Mouse (Mus musculus): Measurements from ENCODE around the gene 1700019D03Rik.
A peak's percentile ranks its signal among the peaks of the same experiment; 100 is the strongest.
"Not testable (repeated sequence)": the region's sequence is repeated elsewhere in the genome, so short reads cannot be mapped to it uniquely, and the experiment has no call there.

Gene 1700019D03Rik

DNA sequence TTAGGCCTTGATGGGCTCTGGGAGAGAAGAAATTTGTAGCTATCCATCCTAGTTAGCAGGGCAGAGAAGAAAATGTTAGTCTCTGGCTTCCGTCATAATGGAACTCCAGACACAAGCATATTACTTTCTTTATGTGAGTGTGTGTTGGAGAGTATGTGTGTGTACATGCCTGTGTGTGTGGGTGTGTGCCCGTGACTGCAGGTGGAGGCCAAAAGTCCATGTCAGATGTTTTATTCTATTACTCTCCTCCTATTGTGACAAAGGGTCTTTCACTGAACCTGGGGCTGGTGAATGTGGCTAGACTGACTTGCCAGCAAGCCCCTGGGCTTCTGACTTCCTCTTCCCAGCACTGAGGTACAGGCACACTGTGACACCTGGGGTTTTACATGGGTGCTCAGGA lies 65.5 kb downstream of the 1700019D03Rik start:
- DNase-seq (ENCODE audit: low spot score): no peak

DNA sequence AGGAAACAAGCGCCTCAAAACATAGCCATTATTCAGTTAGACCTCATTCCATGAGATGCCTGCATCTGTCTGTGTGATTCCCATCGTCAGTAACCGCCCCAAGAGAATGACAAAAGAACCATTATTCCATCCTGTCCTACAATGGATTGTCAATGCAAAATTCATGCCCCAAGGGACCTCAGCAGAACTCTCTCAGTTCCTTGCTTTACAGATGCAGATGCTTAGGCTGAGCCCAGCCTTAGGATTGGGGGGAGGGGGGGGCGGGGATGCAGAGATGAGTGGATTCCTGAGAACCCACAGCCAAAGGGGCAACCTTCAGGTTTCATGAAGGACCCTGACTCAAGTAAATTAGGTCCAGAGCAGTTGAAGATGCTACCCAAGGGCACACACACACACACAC lies 66.4 kb downstream of the 1700019D03Rik start:
- no peak for DNase-seq (ENCODE audit: low spot score)

DNA sequence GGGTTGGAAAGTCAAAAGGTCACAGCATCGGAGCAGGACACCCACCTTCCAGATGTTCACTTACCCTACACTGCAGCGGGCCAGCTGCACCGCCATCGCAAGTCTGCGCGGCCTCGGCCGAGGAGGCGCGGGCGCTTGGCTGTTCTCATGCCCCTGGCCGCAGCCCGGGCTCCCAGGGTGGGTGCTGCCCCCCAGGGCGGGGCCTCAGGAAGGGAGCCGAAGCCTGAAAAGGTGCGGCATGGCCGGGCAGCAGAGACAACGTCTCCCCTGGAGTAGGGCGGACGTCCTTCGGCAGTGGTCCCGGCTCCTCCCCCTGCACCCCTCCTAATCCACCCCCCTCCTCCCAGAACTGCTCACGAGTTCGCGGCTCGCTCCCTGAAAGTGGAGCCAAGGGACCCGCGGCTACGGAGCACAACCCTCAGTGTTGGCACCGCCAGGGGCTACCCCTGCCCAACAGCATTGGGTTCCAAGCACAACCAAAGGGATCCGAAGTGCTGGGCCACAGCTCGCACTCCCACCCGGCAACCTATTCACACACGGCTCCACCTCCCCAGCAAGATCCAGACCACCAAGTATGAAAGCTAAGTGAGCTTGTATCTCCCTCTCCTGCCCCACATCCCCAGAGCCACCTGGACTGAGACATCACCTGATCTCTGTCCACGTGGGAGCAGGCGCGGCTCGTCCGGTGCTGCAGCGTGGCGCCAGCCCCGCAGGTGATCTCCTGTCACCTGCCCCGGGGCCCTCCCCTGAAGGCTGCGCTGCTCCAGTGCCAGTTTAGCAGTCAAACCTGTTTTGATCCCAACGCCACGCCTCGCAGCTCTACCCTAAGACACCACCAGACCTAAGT lies 67.2 kb downstream of the 1700019D03Rik start:
- DNase-seq (ENCODE audit: low spot score): no peak

DNA sequence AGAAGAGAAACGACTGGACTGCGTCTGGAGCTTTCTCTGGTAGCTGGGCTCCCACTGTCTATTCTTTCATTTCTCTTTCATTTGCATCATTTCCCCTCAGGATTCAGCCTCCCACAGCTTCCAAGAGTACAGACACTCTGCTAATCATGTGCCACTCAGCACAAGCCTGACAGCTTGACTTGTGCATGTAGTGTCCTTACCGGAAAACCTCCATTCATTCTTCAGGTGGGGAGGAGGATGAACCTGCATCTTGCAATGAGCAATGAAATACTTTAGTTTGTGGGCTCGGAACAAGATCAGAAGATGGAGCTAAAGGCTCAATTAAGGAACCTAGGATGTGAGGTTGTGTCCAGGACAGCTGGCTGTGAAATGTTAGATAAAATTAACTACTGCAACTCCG lies 67.8 kb downstream of the 1700019D03Rik start:
- DNase-seq (ENCODE audit: low spot score): no peak

DNA sequence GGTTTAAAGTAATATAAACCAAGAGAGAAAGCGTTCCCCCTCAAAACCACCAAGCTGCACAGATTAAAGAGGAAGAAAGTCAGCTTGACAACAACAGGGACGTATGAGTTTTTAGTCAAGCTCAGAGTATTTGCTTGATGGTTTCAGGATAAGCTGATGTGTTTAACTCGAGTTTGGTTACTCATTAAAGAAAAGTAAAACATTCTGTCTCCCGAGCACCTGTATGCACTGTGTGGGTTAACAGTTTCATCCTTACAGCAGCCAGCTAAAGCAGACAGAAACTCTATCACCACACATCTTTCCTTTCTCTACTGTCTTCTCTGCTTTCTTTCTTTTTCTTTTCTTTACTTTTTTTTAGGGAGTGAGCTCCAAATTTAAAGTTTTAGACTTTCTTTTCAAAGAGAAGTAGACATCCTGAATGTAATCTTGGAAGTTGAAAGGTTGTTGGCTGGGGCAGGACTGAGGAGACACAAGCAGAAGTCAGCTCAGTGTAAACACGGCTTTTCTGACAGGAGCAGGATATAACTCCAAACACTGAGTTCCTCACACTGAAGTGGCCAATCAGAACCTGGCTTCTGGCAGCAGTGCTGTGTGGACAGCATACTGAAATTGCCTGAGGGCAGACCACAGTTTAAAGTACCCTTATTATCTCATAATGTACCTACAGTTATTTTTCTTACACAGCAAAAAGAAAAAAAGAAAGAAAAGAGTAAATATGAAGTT lies 68.7 kb downstream of the 1700019D03Rik start:
- DNase-seq (ENCODE audit: low spot score): no peak

DNA sequence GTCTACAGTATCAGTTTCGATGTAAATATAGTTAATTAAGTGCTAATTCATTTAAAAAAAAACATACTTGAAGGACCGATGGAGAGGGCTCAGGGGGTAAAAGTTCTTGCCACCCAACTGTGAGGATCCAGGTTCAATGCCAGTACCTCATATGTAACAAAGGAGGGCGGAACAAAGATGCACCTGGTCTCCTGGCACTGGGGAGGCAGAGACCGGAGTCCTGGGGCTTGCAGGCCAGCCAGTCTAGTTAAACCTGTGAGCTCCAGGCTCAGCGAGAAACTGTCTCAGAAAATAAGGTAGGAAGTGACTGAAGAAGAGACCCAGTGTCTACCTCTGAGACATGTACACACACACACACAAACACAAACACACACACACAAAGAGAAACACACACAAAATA lies 72.1 kb downstream of the 1700019D03Rik start:
- DNase-seq (ENCODE audit: low spot score): no peak

DNA sequence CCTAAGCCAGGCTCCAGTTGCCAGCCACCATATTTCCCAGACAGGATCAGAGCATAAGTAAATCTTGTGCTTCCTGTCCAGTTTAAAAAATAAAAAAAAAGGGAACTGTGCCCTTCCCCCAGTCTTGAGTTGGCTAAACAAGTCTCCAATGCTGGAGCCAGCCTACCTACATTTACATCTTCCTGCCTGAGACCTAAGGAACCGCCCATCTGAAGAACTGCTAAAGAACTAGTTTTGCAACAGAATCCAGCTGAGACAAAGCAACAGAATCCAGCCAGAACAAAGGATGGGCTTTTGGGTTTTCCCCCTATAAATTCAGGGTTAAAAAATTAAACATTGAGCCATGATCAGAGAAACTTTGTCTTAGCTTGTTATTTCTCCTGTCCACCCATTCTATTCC lies 81.0 kb downstream of the 1700019D03Rik start:
- DNase-seq (ENCODE audit: low spot score): no peak

DNA sequence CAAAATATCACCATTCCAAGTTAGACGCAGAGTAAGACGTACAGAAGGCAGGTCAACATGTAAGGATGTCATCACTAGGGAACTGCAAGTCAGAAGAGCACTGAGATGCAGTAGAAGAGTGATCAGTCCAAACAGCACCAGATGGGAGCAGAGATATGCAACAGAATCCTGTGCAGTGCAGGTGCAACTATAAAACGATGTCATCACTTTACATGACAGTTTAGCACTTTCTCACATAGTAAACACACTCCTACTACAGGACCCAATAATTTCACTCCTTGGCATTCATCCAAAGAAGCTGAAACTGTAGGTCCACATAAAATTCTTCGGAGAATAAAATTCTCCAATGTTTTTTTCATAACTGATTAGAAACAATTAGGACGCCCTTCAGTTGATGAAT lies 85.5 kb downstream of the 1700019D03Rik start:
- no peak for DNase-seq (ENCODE audit: low spot score)

DNA sequence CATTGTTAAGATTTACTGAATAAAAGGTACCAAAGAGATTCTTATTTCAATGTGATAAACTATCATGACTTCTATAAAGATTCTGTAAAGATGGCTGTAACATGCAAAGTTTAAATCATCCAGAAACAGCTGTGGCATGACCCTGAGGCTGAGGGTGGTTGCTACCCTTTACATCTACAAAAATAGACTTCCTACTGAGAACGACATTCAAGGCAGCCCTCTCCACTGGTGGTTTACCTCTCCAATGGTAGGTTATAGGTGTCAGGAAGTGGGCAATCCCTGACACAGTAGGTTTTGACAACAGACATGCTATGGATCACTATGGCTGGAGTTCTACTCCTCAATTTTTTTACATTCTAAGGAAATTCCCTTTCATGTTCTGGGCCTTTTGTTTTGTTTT lies 95.5 kb downstream of the 1700019D03Rik start:
- DNase-seq (ENCODE audit: low spot score): not testable (repeated sequence)

DNA sequence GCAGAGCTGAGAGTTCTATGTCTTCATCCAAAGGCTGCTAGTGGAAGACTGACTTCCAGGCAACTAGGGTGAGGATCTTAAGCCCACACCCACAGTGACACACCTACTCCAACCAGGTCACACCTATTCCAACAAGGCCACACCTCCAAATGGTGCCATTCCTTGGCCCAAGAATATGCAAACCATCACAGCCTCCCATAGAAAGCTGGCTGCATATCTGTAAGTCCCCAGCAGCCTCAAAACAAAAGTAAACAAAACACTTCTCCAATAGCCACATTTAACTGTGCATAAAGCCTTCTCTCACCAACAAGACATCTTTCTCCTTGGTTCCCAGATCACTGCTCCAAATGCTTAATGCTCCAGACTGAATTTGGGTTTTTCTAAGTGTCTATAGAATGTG lies 101.1 kb downstream of the 1700019D03Rik start:
- DNase-seq (ENCODE audit: low spot score): not testable (repeated sequence)

DNA sequence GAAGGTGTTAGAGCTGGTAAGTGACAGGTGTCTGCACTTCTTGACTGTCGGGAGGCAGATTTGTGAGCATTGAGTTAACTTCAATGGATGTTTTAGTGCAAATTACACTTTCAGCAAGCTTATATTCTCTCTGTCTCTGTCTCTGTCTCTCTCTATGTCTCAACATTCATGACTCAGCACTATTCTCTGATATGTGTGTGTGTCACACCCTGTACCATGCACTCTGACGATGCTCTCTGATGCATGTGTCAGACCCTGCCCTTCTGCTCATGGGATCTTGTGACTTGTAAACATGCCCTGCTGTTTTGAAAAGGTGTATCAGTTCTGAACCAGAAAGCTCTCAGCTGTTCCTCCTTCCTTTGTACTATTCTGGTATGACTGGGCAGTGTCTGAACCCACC lies 103.3 kb downstream of the 1700019D03Rik start:
- no peak for DNase-seq (ENCODE audit: low spot score)

DNA sequence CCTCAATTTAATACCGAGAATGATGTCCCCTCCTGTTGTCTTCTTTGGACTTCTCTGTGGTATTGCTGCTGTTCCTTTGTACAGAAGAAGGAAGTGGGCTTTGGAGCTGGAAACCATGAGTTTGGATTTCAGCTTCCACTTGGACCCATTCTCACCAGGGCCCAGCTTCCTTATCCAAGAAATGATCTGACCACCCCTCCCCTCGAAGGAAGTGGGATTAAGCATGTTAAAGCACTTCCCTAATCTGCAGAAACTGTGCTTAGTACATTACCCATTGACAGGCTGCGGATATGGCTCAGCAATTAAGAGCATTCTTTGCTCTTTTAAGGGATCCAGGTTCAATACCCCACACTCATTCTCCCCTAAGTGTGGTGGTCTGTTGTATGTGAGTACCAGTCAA lies 110.2 kb downstream of the 1700019D03Rik start:
- DNase-seq (ENCODE audit: low spot score): no peak

DNA sequence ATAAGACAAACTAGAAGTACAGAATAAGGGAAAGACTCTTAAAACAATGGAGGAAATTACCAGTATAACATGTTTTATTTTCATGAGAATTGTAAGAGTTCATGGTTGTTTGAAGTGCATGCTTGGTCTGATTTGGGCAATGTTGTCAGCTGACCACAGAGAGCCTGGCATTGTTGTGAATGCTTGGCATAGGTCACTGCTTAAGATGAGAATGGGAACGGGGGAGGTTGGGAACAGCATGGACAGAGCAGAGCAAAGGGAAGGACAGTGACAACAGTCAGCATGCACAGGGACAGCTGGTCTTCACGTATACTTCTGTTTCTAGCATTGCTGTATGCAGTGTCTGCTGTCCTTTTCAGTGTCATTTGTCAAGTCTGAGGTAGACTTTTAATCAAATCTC lies 135.8 kb downstream of the 1700019D03Rik start:
- peak; percentile 88 for DNase-seq (ENCODE audit: low spot score)

Measured in adipocyte (in vitro differentiated cells).